In genomic region chr9:49873550-49873949, GRCm38 (mm10) we compare ENCODE assay signal across 10 mouse cellular contexts.
DNase-seq lines count a peak whose midpoint lies in the region; ATAC-seq lines count a peak whose summit lies in the region.
"Had no signal": no experiment of that assay in that cellular context is flagged by ENCODE, and none has a peak within 500 bp of the region (broad histone marks: within the 10 kb centered on the region; RNA-seq: fewer than 3 reads in every experiment).

No protein-coding gene starts in this region.

- DNase-seq in heart, postnatal 36 days = no peak
- peak; percentile 3 for DNase-seq in adrenal gland, postnatal 25 days
- peak; percentile 73 for DNase-seq in forebrain, embryonic 10.5 days (ENCODE audit: extremely low spot score, low spot score)
- DNase-seq in hindlimb bud, embryonic 11.5 days (ENCODE audit: extremely low spot score, low read depth, low spot score) = peak; percentile 56
- DNase-seq in limb, embryonic 11.5 days (ENCODE audit: low spot score) = peak; percentile 74
- DNase-seq in right cerebral cortex, postnatal 14 days = peak; percentile 44
- DNase-seq in c-Kit-positive CD71-positive TER-119-positive erythroid progenitor cells, embryonic 14.5 days (ENCODE audit: low spot score) = no peak

- peak; percentile 38; the same call in 1 of the 2 replicates for ATAC-seq in heart, embryonic 14.5 days (ENCODE audit: insufficient number of reproducible peaks, insufficient read depth, low FRiP score, low read depth)
- ATAC-seq in limb, embryonic 11.5 days (ENCODE audit: insufficient number of reproducible peaks, low FRiP score, low TSS enrichment, low read depth) = peak; percentile 76; the same call in 1 of the 2 replicates

- 0 out of 2 replicates have a peak overlapping the region, but pooled peaks have one; percentile 9 for H3K9ac ChIP-seq in heart, embryonic 14.5 days (ENCODE audit: low read length)
- H3K9ac ChIP-seq in limb, embryonic 11.5 days (ENCODE audit: low read length) = peak overlapping the region; percentile 5; the same call in 1 of the 2 replicates
- H3K9ac ChIP-seq: liver, embryonic 14.5 days had no signal

- H3K27ac ChIP-seq in heart, embryonic 14.5 days (replicated peaks in 1 of 2; ENCODE audit: control insufficient read depth in 1 of 2, insufficient read depth in 1 of 2, low read depth in 2 of 2, low read length in 2 of 2) = no peak overlapping the region
- peak overlapping the region; percentile 81 for H3K27ac ChIP-seq in forebrain, embryonic 10.5 days
- no peak overlapping the region; the same call in 1 of the 2 replicates for H3K27ac ChIP-seq in limb, embryonic 11.5 days (replicated peaks; ENCODE audit: low read depth, low read length)
- H3K27ac ChIP-seq: liver, embryonic 14.5 days had no signal

- WGBS in heart, embryonic 14.5 days = 6% methylated on average over 3 of the region's 3 CpGs
- WGBS in forebrain, embryonic 10.5 days = 0% methylated on average over 3 of the region's 3 CpGs
- WGBS in limb, embryonic 11.5 days = 6% methylated on average over 3 of the region's 3 CpGs

- H3K4me2 ChIP-seq in heart, embryonic 14.5 days (ENCODE audit: low read length) = peak overlapping the region; percentile 48
- H3K4me2 ChIP-seq in limb, embryonic 11.5 days (ENCODE audit: low read depth, severe bottlenecking) = peak overlapping the region; percentile 37

- H3K27me3 ChIP-seq in heart, embryonic 14.5 days (ENCODE audit: control insufficient read depth, insufficient read depth, low read length) = no peaks in the 10 kb centered on the region
- no peaks in the 10 kb centered on the region for H3K27me3 ChIP-seq in forebrain, embryonic 10.5 days (ENCODE audit: poor library complexity, severe bottlenecking)
- H3K27me3 ChIP-seq in limb, embryonic 11.5 days (ENCODE audit: control insufficient read depth, insufficient read depth, low read length) = no peaks in the 10 kb centered on the region

- intact Hi-C loops in heart, postnatal 36 days (cut with DNase I) = no loop called here

- 0 out of 4 replicates have a peak overlapping the region, but pooled peaks of 1 of the 2 experiments have one; percentile 24 for H3K4me3 ChIP-seq in heart, embryonic 14.5 days (ENCODE audit: control insufficient read depth in 1 of 2, insufficient read depth in 1 of 2, low read depth in 1 of 2, low read length in 2 of 2)
- peak overlapping the region; percentile 42 for H3K4me3 ChIP-seq in forebrain, embryonic 10.5 days
- peak overlapping the region; percentile 2; the same call in 1 of the 2 replicates for H3K4me3 ChIP-seq in limb, embryonic 11.5 days (ENCODE audit: low read depth, low read length)

- H3K36me3 ChIP-seq in heart, embryonic 14.5 days (ENCODE audit: control insufficient read depth, insufficient read depth, low read length) = no peaks in the 10 kb centered on the region
- H3K36me3 ChIP-seq in forebrain, embryonic 10.5 days (replicated peaks) = no peaks in the 10 kb centered on the region
- H3K36me3 ChIP-seq in limb, embryonic 11.5 days (ENCODE audit: control insufficient read depth, insufficient read depth, low read length) = no peaks in the 10 kb centered on the region
- H3K36me3 ChIP-seq: G1E had no signal

- H3K4me1 ChIP-seq in heart, embryonic 14.5 days (ENCODE audit: control insufficient read depth in 2 of 2, insufficient read depth in 2 of 2, low read length in 2 of 2) = peaks cover 2 to 7% of the 10 kb centered on the region in 2 experiments; a peak in 3 of 4 replicates
- H3K4me1 ChIP-seq in forebrain, embryonic 10.5 days = peaks cover 18% of the 10 kb centered on the region
- no peaks in the 10 kb centered on the region for H3K4me1 ChIP-seq in limb, embryonic 11.5 days (ENCODE audit: control insufficient read depth, insufficient read depth, low read length)

- no peaks in the 10 kb centered on the region for H3K9me3 ChIP-seq in heart, embryonic 14.5 days (ENCODE audit: control insufficient read depth, low read length)
- H3K9me3 ChIP-seq in forebrain, embryonic 10.5 days = no peaks in the 10 kb centered on the region
- no peaks in the 10 kb centered on the region for H3K9me3 ChIP-seq in limb, embryonic 11.5 days (ENCODE audit: control insufficient read depth, low read length)

Comparison
In these comparisons a context has a peak if more than half of its experiments do, and no peak if none do; other contexts are left out.
1. DNase-seq: peak in adrenal gland, postnatal 25 days (single experiment), forebrain, embryonic 10.5 days (single experiment), hindlimb bud, embryonic 11.5 days (single experiment), limb, embryonic 11.5 days (single experiment) and right cerebral cortex, postnatal 14 days (single experiment); none in heart, postnatal 36 days (0 of 2) and c-Kit-positive CD71-positive TER-119-positive erythroid progenitor cells, embryonic 14.5 days (single experiment).